Mouse (Mus musculus) NIH3T3 (cell line): ENCODE data around the gene Kif5a.

ENCODE experiments used
- DNase-seq: peaks from one replicate; pipeline ENCODE4 v3.0.0-alpha.2; 2012; ENCODE audit warnings: low read depth

Kif5a gene

DNA sequence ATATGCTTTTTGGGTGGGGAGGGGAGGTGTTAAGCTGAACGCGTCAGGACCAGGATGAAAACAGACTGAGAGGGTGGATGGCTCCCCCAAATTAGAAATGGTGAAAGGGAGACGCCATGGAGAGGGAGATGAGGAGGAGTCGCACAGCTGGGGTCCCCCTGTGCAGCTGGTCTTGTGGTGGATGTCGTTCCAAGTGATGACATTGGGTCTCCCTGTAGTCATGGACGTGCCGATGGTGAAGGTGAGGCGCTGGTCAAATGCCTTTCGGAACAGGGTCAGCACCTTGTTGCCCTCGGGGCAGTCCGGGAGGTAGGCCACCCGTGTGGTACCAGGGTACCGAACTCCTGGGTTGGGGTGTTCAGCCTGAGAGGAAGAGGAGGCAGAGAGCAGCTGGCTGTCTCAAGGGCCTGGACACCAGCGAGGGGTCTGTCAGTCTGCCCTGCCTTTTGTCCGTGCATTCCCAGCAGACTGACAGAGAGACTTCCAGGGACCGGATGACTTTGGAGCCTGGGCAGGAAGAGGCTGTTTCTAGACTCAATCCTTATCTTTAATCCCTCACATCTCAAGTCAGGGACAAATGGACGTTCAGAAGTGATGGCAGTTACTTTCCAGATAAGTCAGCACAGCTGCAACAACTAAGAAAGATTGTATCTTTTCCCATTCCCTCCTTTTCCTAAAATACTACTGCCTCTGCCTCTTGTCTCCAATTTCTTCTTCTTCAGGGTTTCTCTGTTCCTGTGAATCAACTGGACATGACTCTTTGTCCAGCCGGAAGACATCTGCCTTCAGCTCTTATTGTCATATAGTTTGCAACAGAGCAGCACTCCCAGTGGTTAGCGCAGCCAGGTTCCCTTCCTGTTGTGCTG is 71.7 kb downstream of the Kif5a start:
- no peak for DNase-seq

DNA sequence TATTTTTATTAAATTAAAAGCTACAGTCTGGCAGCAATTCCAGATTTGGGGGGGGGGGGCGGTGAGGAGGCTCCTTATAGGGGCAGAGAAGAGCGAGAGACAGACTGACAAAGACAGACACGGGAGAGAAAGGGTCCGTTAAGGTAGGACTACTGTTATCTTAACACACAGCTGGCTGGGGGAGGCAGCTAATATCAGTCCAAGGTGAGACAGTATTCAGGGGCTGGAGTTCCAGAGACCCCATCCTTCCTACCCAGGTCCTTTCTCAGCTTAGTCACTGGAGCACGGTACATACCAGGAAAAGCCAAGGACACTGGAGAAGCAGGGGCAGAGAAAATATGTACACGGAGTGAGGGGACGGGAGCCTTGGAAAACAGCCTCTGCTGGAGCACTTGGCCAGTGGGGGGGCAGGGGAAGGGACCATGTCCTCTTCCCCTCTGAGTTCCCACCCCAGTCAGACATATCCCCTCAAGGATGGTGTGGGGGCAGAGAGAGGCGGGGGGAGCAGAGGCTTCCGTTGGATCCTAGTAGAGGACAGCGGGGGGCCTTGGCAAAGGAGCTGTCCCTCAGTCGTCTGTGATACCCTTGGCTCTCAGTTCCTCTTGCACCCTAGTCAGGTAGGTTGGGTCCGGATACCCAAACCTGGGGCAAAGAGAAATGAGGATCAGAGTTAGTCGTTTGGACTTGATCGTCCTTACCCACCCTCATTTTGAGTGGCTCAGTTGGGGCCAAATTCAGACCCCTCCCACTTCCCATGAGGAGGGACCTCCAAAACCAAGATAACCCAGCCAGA is 72.6 kb downstream of the Kif5a start:
- DNase-seq: peak; percentile 25

DNA sequence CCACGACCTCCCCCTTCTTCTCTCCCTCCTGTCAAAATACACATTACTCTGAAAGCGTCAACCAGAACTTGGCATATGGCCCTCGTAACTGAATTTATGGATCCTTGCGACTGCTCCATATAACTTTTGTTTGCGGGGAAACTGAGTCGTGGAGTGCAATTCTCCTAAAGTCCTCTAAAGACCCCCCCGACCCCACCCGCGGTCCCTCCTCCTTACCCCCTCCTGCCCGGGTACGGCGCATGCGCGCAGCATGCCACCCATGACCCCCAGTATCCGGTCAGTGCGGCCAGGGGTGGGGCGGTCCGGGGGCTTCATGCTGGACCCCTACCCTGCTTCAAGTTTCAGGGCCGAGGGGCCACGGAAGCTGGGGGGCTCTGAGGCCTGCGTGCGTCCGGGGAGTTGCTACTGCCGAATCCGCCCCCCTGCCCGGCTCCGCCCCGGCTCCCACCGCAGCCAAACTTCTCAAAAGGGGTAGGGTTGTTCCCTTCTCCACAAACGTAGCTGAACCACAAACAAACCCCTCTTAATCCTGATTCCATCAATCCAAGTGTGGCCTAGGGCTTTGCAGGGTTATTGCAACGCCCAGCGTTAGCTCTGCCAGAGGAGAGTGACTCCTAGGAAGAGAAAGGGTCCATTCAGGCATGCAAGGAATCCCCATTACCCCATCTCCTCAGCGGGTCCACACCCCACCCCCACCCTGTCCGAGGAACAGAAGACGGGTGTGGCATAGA is 73.3 kb downstream of the Kif5a start, which contains the start of gene Arhgef25:
Gene Arhgef25, minus strand, starts transcription at position 433 of the 731 bp plus-strand sequence.
- peak; percentile 88 for DNase-seq

DNA sequence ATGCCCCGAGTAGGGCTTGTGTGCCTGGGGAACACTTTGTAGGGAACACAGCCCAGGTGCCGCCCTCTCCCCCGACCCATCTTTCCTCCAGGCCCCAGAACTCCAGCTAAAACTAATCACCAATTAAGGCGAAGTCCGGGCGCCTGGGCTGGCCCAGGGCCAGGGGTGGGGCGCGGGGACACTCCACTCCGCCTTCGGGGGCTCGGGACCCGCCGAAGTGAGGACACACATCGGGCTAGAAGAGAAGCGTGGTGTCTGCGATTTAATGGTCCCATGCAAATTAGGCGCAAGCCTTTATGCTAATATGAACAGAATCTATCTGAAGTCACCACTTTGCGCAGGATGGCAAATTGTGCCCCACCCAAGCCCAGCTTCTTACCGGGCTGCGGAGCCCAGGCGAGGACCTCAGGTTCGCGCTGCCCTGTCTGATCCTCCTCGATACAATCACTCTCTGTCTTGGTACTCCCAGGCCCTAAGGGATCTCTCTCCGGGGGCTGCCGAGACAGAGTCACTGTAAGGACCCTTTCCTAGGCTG is 74.0 kb downstream of the Kif5a start:
- DNase-seq: peak; percentile 75

DNA sequence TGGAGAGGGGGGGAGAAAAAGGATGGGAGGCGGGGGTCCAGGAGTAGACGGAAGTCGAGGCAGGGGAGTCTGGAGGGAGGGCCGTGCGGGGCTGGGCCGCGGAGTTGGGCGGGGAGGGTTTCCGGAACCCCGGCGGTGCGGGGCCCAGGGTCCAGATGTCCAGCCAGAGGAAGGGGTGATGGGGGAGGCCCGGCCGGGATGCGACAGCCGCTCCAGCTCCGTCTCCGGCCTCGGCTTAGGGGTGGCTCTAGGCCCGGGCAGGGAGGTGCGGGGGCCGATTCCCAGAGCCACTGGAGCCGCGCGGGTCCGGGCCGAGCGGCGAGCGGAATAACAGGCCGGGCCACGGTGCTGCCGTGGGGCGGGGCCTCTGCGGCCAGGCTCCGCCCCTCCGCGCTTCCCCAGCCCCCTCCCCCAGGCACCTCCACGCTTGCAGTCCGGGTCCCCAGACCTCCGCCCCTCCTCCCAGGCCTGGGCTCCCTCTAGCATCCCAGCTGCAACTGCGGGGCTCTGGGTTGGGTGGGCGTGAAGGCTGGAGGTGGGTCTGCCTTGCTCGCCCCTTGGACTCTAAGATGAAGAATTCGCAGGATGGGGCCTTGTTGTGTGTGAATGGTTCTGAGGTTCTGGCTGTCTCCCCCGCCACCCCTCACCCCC is 74.6 kb downstream of the Kif5a start:
- DNase-seq: peak; percentile 92

DNA sequence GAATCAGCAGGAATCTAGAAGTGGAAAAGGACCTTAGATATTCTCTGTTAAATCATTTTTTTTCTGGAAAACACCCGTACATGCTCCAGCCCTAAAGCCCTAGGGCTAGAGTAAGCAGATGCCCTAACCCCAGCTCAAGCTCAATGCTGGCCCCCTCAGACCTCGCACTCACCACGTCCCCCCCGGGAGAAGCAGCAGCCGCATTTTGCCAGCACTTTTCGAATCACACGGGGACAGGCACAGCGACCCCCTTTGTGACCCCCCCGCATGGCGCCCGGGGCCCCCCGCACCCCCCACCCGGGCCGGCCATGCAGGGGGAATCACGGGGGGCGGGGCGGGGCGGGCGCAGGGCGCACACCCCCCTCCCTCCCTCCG is 75.1 kb downstream of the Kif5a start:
- no peak for DNase-seq

DNA sequence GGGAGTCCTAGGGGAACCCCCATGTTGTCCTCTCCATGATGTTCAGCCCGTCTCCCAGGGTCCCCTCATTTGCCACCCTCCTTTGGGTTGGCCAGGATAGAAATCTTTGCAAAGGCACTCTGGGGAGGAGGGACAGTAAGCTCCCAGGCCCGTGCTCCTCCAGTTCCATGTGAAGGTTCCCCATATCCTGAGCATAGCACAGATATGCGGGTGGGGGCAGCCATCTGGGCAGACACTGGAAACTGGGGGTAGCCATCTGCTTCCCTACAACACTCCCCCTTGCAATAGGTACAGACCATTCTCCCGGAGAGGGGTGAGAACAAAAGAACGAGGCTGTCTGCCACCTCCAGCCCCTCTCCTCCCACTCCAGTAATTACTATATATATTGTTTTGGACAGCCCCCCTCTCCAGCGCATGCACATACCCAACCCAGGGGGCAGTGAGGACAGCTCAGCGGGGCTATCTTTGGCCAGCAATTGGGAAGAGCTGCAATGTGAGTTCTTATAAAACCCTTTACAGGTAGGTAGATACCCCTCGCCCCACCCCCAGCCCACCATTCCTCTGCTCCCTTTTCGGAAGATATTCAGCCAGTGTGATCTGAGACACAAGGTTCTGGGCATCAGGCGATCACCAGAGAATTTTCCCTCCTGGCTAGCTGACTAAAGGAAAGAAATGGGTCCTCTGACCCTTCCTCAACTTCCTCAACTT is 75.6 kb downstream of the Kif5a start:
- DNase-seq: no peak

DNA sequence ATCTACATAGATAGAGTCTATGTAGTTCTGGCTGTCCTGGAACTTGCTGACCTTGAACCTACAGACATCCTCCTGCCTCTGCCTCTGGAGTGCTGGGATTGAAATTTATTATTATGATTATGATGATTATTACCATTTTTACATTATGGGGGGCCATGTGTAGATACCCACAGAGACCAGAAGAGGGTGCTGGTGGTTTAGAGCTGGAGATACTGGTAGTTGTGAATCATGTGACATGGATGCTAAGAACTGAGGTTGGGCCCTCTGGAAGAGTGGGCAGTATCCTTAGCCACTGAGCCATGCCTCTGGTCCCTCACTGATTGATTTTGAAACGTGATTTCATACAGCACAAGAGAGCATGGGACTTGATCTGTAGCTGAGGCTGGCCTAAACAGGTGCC is 76.7 kb downstream of the Kif5a start:
- DNase-seq: peak; percentile 59

DNA sequence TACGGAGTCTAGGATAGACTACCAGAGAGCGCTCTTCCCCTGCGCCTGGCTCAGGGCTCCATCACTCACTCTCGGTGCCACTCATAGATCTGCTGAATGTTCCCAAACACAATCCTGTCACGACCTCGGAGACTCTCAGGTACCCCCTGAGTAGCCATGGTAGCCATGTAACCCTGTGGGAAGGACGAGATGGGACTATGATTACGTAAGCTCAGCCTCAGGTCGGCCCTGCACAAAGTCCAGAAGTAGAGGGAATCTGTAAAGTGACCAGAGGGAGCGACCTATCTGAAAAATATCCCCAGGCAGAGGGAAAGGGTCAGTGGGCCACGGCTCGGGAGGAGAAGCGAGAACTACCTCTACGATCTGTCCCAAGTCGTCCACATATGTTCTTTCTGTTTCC is 77.6 kb downstream of the Kif5a start:
- DNase-seq: no peak

DNA sequence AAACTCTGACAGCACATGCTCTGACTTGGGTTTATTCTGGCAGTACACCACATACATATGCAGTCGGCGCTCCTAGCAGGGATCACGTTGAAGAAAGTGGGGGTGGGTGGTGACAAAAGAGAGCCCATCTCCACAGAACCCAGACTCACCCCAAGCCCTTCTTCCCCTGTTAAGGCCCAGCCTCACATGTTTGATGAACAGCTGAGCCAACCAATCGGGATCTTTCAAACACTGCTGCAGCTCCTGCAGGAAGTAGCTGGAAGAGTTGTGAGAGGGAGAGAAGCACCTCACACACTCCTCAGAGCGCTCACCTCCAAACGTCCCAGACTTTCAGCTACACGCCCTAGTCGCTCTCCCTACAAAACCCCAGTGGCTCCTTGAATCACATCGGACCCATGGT is 78.0 kb downstream of the Kif5a start:
- peak; percentile 40 for DNase-seq

DNA sequence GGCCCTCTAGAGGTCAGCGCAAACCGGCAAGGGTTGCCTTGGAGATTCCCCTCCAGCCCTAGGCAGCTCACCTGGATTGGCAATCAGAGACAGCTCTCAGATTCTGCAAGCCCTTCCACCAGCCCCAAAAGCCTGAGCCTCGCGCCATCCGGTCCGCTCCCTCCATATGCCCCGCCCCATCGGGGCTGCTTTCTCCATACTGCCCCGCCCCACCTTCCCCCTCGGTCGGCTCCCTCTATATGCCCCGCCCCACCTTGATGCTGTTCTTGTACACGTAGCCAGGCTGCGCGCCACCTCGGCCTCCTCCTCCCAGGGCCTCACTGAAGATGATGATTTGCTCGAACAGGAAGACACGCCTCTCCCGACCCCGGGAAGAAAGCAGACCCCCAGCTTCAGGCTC is 79.4 kb downstream of the Kif5a start:
- no peak for DNase-seq

DNA sequence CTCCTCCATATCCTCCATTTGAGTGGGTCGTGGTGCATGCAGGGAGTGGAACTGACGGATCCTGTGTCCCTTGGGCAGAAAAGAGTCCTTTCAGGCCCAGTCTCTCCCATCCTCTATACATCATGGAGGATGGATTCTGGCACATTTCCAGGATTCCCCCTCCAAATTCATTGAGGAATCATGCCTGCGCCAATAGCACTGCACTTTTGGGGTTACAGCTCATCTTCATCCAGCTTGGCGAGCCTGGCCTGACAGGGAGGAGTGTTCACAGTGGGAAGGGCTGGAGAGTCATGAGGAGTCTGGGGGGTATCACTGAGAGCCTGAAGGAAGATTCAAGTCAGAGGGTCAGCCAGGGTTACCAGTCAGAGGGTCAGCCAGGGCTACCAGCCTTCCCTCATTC is 80.5 kb downstream of the Kif5a start:
- DNase-seq: no peak

DNA sequence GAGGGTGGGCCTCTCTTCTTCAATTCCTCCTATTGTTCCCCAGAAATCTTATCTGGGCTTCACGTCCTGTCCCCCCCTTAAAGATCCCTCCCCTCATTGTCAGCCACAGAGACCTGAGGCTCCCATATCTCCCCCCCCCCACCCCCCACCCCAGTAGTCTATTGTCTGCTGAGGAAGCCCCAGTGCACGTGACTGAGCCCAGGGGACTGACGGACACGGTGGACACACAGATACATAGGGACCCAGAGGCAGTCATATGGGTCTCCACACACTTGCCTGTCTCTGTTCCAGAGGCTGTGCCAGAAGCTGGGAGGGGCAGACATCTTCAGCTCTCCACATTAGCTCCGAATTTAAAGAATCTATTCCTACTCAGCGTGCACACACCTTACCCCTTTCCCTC is 81.6 kb downstream of the Kif5a start:
- no peak for DNase-seq

DNA sequence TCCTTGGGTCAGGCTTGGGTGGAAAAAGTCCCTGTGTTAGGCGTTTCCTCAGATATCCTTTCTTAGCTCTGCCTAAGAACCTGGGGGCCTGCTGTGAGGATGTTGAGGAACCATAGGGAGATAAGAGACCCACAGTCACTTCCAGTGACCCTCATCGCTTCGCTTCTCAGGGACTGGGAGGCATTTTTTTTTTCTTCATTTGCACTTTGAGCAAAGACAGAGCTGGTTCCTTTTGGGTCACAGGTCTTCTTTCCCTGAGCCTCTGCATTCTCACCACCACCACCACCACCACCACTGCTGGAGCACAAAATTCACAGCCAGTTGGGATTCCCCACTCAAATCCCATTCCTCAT is 82.5 kb downstream of the Kif5a start:
- no peak for DNase-seq

DNA sequence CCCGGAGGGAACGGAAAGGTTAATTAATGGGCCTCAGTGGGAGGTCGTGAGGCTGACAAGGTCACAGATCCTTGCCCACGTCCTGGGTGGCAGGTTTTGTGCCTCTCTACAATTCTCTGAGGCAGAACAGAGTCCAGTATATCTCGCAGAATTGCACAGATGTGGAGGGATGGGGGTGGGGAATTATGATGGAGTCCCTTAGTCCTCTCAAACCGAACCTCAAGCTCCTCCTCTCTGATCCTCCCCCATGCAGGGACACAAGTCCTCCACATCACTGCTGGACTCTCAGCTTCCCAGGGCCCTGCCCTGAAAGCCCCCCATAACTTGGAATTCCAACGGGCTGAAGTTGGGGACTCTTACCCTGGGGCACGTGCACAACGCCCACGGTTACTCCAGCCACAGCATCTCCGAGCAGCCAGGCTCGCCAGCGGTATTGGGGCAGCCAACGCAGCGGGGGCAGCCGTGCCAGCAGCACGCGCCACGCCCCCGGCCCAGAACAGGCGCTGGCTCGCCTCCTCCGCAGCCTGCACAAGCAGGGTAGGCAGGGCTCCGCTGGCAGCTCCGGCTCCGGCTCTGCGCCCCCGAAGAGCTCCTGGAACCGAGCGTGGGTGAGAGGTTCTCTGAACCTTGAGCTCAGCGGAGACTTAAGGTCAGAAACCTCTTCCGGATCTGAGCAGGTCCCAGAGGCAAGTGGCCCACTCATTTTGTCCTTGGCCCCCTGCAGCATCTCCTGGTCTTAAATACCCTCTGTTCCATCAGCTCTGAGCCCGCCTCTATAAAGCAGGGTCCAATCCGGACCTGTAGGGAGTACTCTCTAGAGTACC is 83.1 kb downstream of the Kif5a start, which contains the start of gene Slc26a10:
Gene Slc26a10, minus strand, starts transcription at position 775 of the 824 bp plus-strand sequence.
- DNase-seq: peak; percentile 6

DNA sequence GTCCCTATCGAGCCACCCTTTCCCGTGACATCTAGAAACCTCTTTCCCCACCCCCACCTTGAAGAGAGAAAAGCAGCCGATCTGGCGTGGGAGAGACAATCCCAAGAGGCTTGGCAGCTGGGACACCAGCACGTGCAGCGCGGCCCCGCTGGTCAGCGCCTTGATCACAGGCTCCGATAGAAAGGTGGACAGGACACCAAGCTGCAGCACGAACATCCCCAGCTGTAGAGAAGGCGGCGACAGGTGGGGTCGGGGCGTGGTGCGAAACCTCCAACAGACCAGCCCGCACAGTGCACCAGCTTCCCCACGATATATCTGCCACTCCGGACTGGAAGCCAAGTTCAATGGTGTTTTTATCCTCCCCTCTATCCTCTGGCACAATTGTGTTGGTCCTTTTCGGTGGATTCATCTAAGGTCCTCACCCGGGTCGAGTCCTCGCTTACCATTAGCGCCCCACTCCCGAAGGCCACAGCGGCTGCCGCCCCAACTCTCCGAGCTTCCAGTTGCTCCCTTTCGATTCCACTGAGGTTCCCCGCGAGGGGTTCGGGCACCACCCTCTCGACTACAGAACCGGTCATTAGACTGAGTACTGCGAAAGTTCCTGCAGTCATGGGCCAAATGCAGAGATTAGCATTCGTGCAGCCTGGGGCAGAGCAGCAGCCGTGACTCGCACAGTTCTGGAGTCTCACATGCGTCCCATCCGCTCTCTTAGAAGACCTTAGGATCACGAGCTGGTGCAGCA is 84.7 kb downstream of the Kif5a start:
- DNase-seq: peak; percentile 1

DNA sequence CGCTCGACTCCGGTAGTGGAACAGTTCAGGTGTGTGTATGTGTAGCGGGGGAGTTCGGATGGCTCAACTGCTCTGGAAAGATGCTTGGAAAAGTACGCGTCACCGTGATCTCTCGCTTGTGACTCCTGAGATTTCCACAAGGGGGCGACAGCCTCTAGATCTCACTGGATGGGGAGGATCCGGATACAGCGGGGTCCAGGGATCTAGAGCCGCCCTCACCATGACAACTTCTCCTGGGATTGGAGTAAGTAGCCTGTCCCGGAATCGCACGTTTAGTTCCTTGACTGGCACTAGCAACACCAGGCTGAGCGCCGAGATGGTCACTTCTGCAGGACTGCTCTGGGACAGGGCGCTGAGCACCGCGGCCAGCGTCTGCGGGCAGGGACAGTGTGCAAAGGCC is 85.4 kb downstream of the Kif5a start:
- DNase-seq: peak; percentile 80

DNA sequence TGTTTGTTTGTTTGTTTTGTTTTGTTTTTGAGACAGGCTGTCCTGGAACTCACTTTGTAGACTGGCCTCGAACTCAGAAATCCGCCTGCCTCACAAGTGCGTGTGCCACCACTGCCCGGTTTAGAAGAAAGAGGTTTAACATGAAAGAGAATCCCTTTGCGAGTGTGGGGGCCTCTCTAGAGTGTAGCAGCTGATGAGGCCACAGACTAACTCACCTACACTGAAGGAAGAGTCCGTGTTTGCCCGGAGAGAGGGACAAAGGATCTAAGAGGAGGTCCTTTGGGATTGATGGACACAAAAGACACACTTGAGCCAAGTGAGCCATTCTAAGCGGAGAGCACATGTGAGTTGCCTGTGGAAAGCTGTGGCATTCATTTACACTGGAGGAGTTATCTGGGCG is 85.9 kb downstream of the Kif5a start:
- no peak for DNase-seq

DNA sequence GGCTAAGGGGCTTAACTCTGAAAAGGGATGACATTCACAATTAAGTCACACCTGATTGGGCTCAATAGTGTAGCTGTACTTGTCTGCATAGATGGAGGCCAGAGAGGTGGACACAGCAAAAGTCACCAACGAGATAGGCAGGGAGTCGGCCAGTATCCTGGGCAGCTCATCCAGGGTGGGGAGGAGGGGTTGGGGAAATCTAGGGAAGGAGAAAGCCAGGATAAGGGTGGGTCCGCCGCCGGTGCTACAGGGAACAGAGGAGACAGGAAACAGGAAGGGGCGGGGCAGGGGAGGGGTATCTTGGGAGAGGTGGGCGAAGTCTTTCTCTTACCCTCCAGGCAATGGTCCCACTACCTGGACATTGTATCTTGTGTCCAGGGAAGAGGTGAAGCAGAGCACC is 86.4 kb downstream of the Kif5a start:
- DNase-seq: peak; percentile 1

DNA sequence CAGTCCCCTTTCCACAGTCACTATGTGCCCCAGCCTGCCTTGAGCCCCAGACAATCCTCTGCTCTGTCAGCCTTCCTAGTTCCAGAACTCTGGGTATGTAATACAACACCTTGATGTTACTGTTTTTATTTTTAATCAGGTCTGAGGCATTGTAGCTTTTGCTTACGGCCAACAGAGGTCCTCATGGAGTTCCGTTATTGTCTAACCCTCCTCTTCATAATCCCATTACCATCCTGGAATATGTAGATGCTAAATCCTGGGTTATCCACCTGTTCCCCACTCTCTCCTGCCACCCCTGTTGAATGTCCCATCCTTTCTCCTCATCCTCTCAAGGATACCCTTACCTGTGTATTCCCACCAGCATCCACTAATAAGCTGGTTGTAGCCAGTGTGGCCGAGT is 86.9 kb downstream of the Kif5a start:
- peak; percentile 3 for DNase-seq
